Mouse (Mus musculus) brain, embryonic 14.5 days (tissue): ENCODE measurements around the gene Zfp512. TPM values are rescaled to one million over a fixed set of nuclear protein-coding genes. Genes with fewer than 3 reads are reported as not detected.
"Not testable (repeated sequence)": the region's sequence is repeated elsewhere in the genome, so short reads cannot be mapped to it uniquely, and the experiment has no call there.

Experiments
- DNase-seq: peaks from one replicate; pipeline ENCODE4 v3.0.0-alpha.2; 2011; ENCODE audit warnings: low read depth
- CTCF ChIP-seq: fragments of 200-500 bp; IDR thresholded peaks from 2 replicates; pipeline ENCODE4 v1.5.1; 2012; ENCODE audit warnings: inconsistent platforms, mild to moderate bottlenecking, moderate library complexity, borderline replicate concordance; ENCODE audit not compliant: insufficient read depth, insufficient read length; ENCODE audit errors: extremely low read depth
- POLR2A ChIP-seq: fragments of 200-500 bp; IDR thresholded peaks from 2 replicates; pipeline ENCODE4 v1.6.1; 2012; ENCODE audit warnings: mild to moderate bottlenecking, inconsistent platforms, borderline replicate concordance; ENCODE audit not compliant: poor library complexity, insufficient read depth, insufficient read length, severe bottlenecking; ENCODE audit errors: extremely low read depth
- polyA plus RNA-seq: library from polyadenylated mRNA; depleted of rRNA; stranded (reverse); fragments of >200 nt; gene quantifications from 2 replicates; pipeline ENCODE4 v1.2.3, GENCODE M21; 2012; rRNA removed

The Zfp512 gene
- 76.5 and 90.4 TPM in 2 replicates for polyA plus RNA-seq

GRCm38 (mm10) chr5:31451878-31452561, at the start of gene Zfp512:
TSS of gene Zfp512 (plus strand) at chr5:31452431.
- peak; percentile 99 for DNase-seq

DNA sequence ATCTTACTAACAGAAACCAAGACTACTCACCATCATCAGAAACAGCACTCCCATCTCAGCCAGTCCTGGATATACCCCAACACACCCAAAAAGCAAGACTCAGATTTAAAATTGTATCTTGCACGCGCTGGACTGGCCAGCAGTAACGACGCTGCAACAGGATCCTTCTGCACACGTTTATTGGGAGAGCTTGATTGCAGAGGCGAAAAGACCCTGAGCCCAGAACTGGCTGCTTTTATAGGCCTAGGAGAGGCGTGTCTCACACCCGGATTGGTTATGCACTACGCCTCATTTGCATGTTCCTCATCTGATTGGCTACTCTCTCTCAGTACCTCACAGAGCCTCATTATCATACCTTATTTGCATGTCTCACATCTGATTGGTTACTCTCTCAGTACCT, 17.5 kb upstream of the Zfp512 start:
- not testable (repeated sequence) for DNase-seq

More at GRCm38 (mm10) chr5:31451878-31452561, at the start of gene Zfp512:
- TF ChIP-seq POLR2A (peak; percentile 42; the same call in 1 of the 2 replicates), CTCF (no peak)

GRCm38 (mm10) chr5:31451336-31451735, 895 bp upstream of the Zfp512 start:
- TF ChIP-seq CTCF, result no peak
- TF ChIP-seq POLR2A, result no peak
- no peak for DNase-seq

GRCm38 (mm10) chr5:31452562-31452878, 289 bp downstream of the Zfp512 start:
- TF ChIP-seq POLR2A (no peak), CTCF (no peak)
- no peak for DNase-seq

GRCm38 (mm10) chr5:31452886-31453410, 717 bp downstream of the Zfp512 start:
- peak; percentile 14 for DNase-seq
- TF ChIP-seq POLR2A, result no peak
- TF ChIP-seq CTCF, result no peak

GRCm38 (mm10) chr5:31467798-31468197, 15.6 kb downstream of the Zfp512 start:
- DNase-seq, result no peak
- no peak for TF ChIP-seq POLR2A
- no peak for TF ChIP-seq CTCF

GRCm38 (mm10) chr5:31469711-31470110, 17.5 kb downstream of the Zfp512 start:
- DNase-seq, result no peak
- TF ChIP-seq CTCF (no peak), POLR2A (no peak)

DNA sequence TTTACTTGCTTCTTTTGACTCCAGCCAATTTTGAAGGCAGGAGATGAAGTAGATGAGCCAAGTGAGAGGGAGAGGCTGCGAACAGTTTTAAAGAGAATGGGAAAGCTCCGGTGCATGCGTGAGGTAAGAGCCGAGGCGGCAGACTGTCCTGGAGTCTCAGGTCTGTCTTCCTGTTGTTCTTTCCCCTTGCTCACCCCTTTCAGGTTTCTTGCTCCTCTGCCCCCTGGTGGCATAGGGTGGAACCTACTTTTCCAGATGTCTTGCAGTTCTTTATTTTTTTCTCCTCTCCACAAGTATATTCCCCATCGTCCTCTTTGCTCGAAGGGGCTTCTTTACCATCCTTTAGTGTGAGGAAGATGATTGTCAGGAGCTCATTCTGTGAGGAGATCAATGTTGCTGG, 18.1 kb downstream of the Zfp512 start:
- peak; percentile 42 for DNase-seq
- TF ChIP-seq POLR2A (no peak), CTCF (peak; percentile 64; the same call in 1 of the 2 replicates)

- TF ChIP-seq CTCF (no peak), POLR2A (no peak)
- no peak for DNase-seq
These were observed 28.3 kb downstream of the Zfp512 start for GRCm38 (mm10) chr5:31480536-31480935.

GRCm38 (mm10) chr5:31485440-31485839, 33.2 kb downstream of the Zfp512 start, which contains the start of gene 4930548H24Rik:
TSS of gene 4930548H24Rik (plus strand) at chr5:31485740.
- DNase-seq, result no peak
- TF ChIP-seq CTCF, result no peak
- TF ChIP-seq POLR2A, result no peak

DNA sequence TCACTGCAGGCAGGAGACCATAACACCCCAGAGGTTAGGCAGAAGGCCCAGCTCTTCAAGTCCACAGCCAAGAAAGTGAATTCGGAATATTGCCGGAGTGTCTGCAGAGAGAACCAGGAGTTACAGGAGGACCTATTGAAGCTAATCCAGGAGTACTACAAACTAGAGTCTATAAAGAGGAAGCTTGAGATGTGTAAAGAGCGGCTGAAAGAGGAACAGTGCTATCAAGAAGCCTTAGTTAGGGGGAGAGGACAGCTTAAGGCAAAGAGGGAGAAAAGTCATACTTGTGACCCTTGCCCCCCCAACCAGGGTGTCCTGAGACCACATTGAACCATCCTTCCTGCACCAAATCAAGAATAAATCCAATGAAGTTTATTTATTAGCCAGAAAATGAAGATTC, 35.7 kb downstream of the Zfp512 start:
- no peak for DNase-seq
- TF ChIP-seq CTCF, result no peak
- TF ChIP-seq POLR2A, result no peak

- no peak for TF ChIP-seq CTCF
- TF ChIP-seq POLR2A, result no peak
These were observed 37.0 kb downstream of the Zfp512 start for GRCm38 (mm10) chr5:31489116-31489769.

More at GRCm38 (mm10) chr5:31489116-31489769, 37.0 kb downstream of the Zfp512 start:
- DNase-seq, result no peak
